Mouse (Mus musculus) E14TG2a.4 (cell line): ENCODE results near the gene Pde3a.

ENCODE experiments used
- H3K27me3 ChIP-seq: 2 replicates; pipeline ENCODE4 v1.6.1; 2014; ENCODE audit warnings: low read length, control low read depth; ENCODE audit not compliant: insufficient read depth
- H3K36me3 ChIP-seq: 2 replicates; pipeline ENCODE4 v1.6.1; 2014; ENCODE audit warnings: low read length, control low read depth; ENCODE audit not compliant: insufficient read depth
- H3K4me1 ChIP-seq: replicated peaks from 2 replicates; pipeline ENCODE4 v1.6.1; 2014; ENCODE audit warnings: low read depth, low read length, control low read depth
- H3K4me3 ChIP-seq: replicated peaks from 2 replicates; pipeline ENCODE4 v1.5.1; 2014; ENCODE audit warnings: mild to moderate bottlenecking, low read length
- H3K9me3 ChIP-seq: 2 replicates; pipeline ENCODE4 v1.6.1; 2014; ENCODE audit warnings: low read length, control low read depth
- CTCF ChIP-seq: conservative IDR thresholded peaks from 2 replicates; pipeline ENCODE4 v1.5.1; 2014; ENCODE audit warnings: low read length
- NANOG ChIP-seq: IDR thresholded peaks from 2 replicates; pipeline ENCODE4 v1.6.1; 2014; ENCODE audit warnings: borderline replicate concordance, low read length, mixed read lengths
- POU5F1 ChIP-seq: IDR thresholded peaks from 2 replicates; pipeline ENCODE4 v1.6.1; 2014; ENCODE audit warnings: low read length, borderline replicate concordance

Gene Pde3a

DNA sequence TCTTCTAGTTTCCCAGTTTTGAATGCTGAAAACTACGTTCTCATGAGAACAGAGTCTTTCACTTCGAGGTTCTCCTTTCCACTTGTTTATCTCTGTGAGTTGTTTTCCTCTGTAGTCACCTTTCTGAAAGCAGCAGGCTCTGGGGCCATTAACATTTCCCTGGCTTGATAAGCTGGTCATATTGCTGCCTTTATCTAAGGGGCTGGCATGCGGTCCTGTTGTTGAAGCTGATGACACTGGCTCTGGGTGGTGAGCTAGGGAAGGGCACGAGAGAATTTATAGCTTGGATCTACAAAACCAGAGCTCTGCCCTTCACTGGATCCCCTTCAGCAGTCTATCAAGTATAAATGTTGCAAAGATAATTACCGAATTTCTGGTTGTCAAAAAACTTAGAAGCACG is 24.6 kb downstream of the Pde3a start:
- Histone ChIP-seq H3K9me3 (no peaks in the 10 kb centered on the region), H3K27me3 (no peaks in the 10 kb centered on the region), H3K4me3 (no peak overlapping the region), H3K36me3 (no peaks in the 10 kb centered on the region), H3K4me1 (no peaks in the 10 kb centered on the region)
- no peak for TF ChIP-seq NANOG
- TF ChIP-seq POU5F1, result no peak
- no peak for TF ChIP-seq CTCF

DNA sequence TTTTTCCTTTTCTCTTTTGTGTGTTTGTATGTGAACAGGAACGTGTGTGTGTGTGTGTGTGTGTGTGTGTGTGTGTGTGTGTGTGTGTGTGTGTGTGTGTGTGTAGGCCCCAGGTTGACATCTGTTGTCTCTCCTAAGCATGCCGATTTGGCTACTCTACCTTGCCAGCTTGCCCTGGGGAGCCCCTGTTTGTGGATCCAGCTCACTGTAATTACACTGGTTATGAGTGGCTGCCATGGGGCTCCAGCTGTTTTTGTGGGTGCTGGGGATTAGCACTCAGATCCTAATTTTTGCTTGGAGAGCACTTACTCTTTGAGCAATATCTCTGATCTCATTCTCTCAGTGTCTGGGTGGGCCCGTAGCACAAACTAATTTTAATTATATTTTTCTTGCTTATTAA is 32.6 kb downstream of the Pde3a start:
- Histone ChIP-seq H3K27me3 (no peaks in the 10 kb centered on the region), H3K4me3 (no peak overlapping the region), H3K4me1 (no peaks in the 10 kb centered on the region), H3K9me3 (no peaks in the 10 kb centered on the region), H3K36me3 (no peaks in the 10 kb centered on the region)
- TF ChIP-seq NANOG, result no peak
- TF ChIP-seq CTCF, result no peak
- TF ChIP-seq POU5F1, result no peak

DNA sequence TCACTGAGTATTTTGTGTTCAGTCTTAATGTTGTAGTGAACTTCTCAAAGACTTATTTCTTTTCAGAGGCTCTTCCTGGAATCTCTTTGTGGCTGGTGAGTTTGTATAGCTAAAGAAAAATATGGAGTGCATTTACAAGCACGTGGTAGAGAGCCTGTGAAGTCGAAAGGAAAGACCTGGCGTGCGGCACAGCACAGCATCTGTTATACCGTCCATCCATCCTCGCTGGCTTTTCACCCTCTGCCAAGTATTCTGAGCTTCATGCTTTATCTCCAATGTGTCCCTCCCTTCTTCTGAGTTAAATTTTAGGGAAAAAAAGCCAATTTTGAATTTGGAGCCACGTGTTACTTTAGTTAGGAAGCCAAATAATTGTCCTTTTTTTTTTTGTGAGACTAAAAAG is 33.7 kb downstream of the Pde3a start:
- Histone ChIP-seq H3K36me3 (no peaks in the 10 kb centered on the region), H3K27me3 (no peaks in the 10 kb centered on the region), H3K9me3 (no peaks in the 10 kb centered on the region), H3K4me1 (no peaks in the 10 kb centered on the region), H3K4me3 (no peak overlapping the region)
- TF ChIP-seq CTCF, result no peak
- no peak for TF ChIP-seq NANOG
- TF ChIP-seq POU5F1, result no peak

DNA sequence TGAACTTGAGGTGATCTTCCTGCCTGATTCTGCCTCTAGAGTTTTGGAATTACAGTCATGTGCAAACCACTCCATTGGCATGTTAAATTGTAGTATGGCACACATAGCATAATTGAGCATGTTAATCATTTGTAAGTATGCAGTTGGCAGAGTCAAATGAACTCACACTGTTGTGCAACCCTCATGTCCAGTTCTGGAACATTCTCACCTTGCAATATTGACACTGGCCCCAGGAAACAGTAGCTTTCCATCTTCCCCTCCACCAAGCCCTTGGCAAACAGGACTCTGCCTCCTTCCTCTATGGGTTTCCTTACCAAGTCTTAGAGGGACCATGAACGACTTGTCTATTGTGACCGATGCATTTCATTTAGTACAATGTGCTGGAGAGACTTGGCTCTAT is 42.1 kb downstream of the Pde3a start:
- H3K36me3 ChIP-seq, result no peaks in the 10 kb centered on the region
- no peaks in the 10 kb centered on the region for H3K27me3 ChIP-seq
- H3K4me1 ChIP-seq, result no peaks in the 10 kb centered on the region
- H3K4me3 ChIP-seq, result no peak overlapping the region
- H3K9me3 ChIP-seq, result no peaks in the 10 kb centered on the region
- TF ChIP-seq CTCF (no peak), POU5F1 (no peak), NANOG (no peak)

DNA sequence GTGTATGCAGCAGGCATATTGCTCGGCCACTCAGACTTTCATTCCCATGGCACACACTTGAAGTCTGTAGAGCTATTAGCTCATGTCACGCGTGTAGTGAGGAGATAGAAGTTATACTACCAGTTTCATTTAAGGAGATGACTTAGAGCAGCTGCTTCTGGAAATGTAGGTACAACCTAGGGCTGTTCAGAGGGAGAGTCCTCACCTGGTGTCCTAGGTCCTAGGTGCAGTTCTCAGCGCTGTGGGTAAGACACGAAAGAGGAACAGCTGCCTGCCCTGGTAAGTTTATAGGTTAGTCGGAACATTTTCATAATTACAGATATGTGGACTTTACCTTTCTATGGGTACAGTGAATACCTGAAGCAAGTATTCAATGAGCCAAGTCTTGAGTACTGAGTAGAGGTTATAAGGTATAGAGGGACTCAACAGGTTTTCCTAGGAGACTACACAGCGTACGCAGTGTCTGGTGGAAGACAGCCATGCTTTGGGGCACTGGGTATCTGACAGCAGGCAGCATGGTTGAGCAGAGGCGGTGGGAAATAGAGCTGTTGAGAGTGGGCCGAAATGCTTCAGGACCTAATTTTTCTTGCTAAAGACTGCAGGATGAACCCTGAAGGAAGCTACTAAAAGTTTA is 43.9 kb downstream of the Pde3a start:
- Histone ChIP-seq H3K9me3 (no peaks in the 10 kb centered on the region), H3K4me3 (no peak overlapping the region), H3K36me3 (no peaks in the 10 kb centered on the region), H3K4me1 (no peaks in the 10 kb centered on the region), H3K27me3 (no peaks in the 10 kb centered on the region)
- TF ChIP-seq CTCF (no peak), POU5F1 (no peak), NANOG (no peak)

DNA sequence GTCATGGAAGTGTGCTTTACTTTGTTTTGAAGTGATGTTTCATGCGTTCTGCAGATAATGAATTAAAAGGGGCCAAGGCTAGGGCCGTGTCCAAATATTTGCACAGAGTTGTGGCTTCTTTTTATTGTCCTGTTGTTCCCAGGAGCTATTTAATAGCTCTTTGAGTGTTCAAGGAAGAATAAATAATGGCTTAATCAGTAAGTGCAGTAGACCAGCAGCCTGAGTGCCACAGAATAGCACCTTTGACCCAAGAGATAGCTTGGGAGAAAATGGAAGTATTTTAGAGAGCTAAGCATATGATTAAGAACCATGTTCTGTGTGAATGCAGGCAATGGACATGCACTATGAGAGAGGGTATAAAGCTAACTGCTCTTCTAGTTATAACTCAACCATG is 44.4 kb downstream of the Pde3a start:
- H3K4me3 ChIP-seq, result no peak overlapping the region
- H3K27me3 ChIP-seq, result no peaks in the 10 kb centered on the region
- no peaks in the 10 kb centered on the region for H3K36me3 ChIP-seq
- no peaks in the 10 kb centered on the region for H3K4me1 ChIP-seq
- TF ChIP-seq NANOG (no peak), CTCF (no peak), POU5F1 (no peak)
- H3K9me3 ChIP-seq, result no peaks in the 10 kb centered on the region

DNA sequence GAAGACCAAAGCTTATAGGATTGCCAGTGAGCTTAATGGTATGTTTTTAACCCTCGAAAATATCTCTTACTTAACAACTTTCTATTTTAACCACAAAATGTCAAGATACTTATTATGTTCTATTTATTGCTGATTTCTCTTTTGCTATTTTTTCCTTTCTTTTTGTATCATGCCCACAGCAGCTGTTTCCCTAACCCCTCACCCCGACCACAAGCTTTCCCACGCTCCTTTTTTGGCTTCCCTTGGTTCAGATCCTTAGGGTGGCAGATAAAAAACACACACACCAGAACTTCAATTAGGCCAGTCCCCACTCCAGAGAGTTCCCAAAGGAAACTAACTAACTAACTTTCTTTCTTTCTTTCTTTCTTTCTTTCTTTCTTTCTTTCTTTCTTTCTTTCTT is 46.2 kb downstream of the Pde3a start:
- Histone ChIP-seq H3K4me1 (no peaks in the 10 kb centered on the region), H3K36me3 (no peaks in the 10 kb centered on the region), H3K4me3 (no peak overlapping the region), H3K27me3 (no peaks in the 10 kb centered on the region), H3K9me3 (no peaks in the 10 kb centered on the region)
- TF ChIP-seq CTCF (no peak), POU5F1 (no peak), NANOG (no peak)

DNA sequence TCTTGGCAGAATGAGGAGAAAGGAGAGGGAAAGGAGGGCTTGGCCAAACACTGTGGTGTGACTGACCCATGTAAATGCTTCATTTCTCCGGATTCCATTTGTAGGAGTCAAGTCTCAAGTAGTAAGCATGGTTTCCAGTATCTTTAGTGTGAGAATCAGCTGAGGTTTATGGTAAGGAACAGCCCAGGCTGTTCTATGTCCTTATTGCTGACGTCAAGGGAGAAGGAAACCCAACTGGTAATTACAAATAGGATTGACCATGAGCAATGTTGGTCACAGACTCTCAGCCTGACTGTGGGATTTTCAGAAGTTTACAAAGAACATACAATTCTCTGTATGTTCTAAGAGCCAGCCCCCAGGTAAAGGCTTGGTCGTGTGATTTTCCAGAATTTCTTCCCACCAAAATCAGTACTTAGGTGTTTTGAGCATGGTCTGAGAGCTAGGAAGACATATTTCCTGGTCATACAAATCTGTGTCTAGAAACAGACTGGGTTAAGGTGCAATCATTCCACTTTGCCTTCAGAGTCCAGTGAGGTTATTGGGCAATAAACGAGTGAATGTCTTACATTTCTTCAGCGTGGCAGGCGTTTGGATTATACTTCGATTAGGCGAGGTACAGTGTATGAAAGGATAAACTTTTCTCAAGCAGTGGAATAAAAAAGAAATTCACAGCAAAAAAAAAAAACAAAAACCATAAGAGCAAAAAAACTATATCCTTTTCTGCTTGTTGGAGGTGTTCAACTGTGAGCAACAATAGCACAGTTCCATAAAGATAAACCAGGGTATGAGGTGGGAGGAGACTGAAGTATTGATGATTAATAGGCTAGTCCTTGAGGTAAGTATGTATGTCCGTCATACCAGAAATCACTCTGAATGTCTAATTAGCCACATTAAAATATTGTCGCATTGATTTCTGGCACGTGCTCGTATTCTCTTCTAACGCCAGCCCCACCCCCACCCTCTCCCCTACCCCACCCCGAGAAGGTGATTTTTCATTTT is 53.0 kb downstream of the Pde3a start:
- Histone ChIP-seq H3K4me1 (no peaks in the 10 kb centered on the region), H3K36me3 (no peaks in the 10 kb centered on the region), H3K9me3 (no peaks in the 10 kb centered on the region), H3K27me3 (no peaks in the 10 kb centered on the region), H3K4me3 (no peak overlapping the region)
- TF ChIP-seq CTCF, result no peak
- TF ChIP-seq NANOG, result no peak
- TF ChIP-seq POU5F1, result no peak
